Mouse (Mus musculus): ENCODE results near the gene Ralbp1.

DNA sequence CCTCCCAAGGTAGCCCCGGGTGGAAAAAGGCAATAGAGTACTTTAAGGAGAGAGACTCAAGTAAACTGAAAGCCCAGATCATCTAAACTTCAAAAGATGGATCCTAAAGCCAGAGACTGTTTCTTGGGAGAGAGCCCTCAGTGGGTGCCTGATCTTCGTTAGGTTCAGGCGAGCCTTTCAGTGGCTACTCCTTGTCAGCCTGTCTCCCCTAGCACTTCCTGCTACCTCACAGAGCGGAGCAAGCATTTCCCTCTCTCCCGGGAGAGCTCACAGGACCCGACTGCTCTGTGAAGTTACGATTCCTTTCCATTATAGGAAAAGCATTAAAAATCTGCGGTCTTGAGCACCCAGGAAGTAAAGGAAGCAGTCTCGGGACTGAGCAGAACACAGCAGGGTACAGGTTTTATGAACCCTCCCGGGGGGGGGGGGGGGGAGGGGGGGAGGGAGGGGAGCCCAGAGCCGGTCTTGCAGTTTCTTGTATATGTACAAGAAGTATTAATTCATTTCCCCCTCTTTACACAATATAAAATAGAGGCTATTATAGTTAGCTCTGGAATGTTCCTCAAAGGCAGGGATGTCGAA lies 20.8 kb upstream of the Ralbp1 start:
- TF ChIP-seq CTCF (IDR thresholded peaks at IDR 0.05; ENCODE audit: low read depth) = no peak
- TF ChIP-seq EP300 (IDR thresholded peaks at IDR 0.05; ENCODE audit: low read depth) = no peak
